Mouse (Mus musculus): Measurements from ENCODE around the gene Nanos3.

The Nanos3 gene

DNA sequence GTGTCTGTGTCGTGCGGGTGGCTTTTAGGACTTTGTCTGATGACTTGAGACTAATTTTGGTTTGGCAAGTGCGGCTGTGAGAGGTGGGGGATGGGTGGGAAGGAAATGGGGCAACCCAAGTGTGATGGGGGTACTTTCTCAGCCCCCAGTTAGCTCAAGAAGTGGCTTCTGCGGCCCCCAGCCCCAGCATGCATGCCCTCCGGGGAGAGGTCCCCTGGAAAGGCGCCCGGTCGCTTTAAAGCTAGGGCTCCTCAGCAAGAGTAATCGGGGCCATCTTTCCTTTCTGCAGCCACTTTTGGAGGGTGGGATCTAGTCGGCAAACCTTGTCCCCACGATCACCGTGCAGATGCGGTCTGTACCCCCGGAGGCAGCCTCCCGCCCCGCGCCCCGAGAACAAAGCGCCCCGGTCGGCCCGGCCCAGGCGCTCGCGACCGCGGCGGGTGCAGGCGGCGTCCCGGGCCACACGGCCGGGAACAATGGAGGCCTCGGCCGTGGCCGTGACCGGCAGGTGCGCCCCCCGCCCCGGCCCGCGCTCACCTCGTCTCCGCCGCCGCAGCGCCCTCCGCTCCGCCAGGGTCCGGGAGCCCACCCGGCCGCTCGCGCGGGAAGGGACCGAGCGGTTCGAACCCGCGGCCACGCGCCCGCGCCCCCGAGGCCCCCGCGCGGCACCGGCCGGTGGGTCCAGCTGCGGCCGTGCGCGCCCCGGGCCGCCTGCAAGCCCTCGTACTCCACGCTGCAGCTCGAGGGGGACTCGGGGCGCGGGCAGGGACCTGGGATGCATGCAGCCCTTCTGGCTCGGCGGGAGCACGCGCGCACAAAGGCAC is 1.5 kb downstream of the Nanos3 start:
- DNase-seq (ENCODE audit: low spot score in 2 of 2) = no peak

DNA sequence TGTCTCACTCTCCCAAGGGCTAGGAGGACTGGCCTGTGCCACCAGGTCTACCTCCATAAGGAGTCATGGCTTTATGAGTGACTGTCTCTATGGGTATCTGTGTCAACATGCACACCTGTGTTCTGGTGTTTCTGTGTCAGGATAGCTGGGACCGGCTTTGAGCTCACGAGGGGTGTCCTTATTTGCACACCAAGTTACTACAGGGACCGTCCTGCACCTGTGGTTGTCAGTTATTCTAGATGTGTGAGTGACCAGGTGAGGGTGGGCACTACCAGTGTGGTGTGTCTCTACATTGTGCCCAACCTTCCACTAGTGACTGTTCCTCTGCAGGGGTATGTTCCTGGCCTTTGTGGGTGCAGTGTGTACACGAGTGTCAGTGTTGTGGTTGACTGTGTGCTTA is 2.2 kb downstream of the Nanos3 start:
- DNase-seq (ENCODE audit: low spot score in 2 of 2) = no peak

GRCm38 (mm10) chr8:84180530-84181190 is 4.4 kb downstream of the Nanos3 start:
- DNase-seq (ENCODE audit: low spot score in 2 of 2) = peak in 1 of 2 experiments; percentile 52

- no peak for DNase-seq (ENCODE audit: low spot score in 2 of 2)
Observed at GRCm38 (mm10) chr8:84179946-84180345, 5.1 kb downstream of the Nanos3 start.

DNA sequence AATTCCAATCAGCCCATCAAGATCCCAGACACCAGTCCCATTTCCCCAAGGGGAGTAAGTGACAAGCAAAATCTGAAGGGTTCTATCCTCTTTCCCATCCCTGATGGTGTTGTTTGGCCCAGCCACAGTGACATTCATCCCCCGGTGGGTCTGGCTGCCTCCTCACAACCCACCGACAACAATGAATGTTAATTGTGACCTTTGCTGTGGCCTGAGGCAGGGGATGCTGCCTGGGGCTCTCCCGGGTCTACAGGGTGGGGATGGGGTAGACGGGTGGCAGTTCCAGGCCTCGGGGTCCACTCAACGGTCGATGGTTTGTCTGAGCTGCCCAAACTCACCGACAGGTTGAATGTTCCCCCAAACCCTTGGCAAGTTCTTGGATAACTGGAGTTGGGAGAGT is 6.4 kb downstream of the Nanos3 start:
- no peak for DNase-seq (ENCODE audit: low spot score in 2 of 2)

GRCm38 (mm10) chr8:84177405-84177804 is 7.6 kb downstream of the Nanos3 start:
- no peak for DNase-seq (ENCODE audit: low spot score in 2 of 2)

GRCm38 (mm10) chr8:84176560-84176959 is 8.5 kb downstream of the Nanos3 start:
- DNase-seq (ENCODE audit: low spot score in 2 of 2) = no peak

DNA sequence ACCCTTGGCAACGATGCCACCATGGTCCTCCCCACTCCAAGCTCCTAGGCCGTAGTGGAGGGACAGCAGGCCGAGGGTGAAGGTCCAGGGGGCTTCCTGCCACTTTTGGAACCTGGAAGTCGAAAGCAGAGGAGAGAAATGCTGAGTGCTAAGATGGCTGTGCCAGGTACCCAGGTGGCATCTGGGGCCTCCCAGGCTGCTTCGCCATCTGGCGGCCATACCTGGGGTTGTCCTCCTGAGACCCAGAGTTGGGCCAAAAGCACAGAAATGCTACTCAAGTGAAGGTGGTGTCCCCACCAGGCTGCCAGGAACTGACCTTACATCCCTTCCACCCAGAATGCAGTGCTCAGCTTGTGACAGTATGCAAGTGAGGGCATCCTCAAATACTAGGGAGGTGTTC is 11.2 kb downstream of the Nanos3 start:
- no peak for DNase-seq (ENCODE audit: low spot score in 2 of 2)

GRCm38 (mm10) chr8:84170096-84170495 is 14.9 kb downstream of the Nanos3 start:
- DNase-seq (ENCODE audit: low spot score in 2 of 2) = no peak

DNA sequence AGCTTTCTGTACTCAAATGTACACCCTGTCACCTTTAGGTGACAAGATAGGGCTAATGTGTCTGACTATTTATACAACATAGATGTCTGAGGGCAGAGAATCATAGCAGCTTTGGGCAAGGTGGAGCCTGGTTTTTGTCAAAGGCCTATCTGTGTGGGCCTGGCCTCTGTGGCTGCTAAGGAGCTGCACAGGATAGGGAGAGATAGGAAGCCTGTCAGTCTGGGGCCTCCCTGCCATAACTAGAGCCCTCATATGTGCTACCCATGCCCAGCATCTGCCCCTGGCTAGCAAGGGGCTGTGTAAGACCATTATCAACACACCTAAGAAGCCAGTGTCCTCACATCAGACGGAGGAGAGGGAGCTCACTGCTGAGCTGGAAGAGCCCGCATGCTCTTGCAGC is 17.3 kb downstream of the Nanos3 start:
- no peak for DNase-seq (ENCODE audit: low spot score in 2 of 2)

GRCm38 (mm10) chr8:84157620-84158019 is 27.4 kb downstream of the Nanos3 start:
- DNase-seq (ENCODE audit: low spot score in 2 of 2) = no peak

DNA sequence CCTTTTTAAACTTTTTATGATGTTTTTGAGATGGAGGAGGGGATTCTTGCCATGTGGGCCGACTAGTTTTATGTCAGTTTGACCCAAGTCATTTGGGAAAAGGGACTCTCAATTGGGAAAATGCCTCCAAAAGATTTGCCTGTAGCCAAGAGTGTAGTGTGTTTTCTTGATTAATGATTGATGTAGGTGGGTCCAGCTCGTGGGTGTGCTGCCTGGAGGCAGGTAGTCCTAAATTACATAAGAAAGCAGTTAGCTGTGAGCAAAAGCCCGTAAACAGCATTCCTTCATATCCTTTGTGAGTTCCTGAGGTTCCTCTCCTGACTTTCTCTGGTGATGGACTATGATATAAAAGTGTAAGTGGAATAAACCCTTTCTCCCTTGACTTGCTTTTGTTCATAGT is 35.8 kb downstream of the Nanos3 start:
- DNase-seq (ENCODE audit: low spot score in 2 of 2) = no peak

GRCm38 (mm10) chr8:84148531-84148850 is 36.5 kb downstream of the Nanos3 start:
- no peak for DNase-seq (ENCODE audit: low spot score in 2 of 2)

GRCm38 (mm10) chr8:84147769-84148530 is 37.1 kb downstream of the Nanos3 start, which contains the start of the genes Cc2d1a and 4930432K21Rik:
TSS of gene Cc2d1a (minus strand) at chr8:84147936.
TSS of gene 4930432K21Rik (plus strand) at chr8:84148025.
- DNase-seq (ENCODE audit: low spot score in 2 of 2) = peak; percentile 89 to 90

DNA sequence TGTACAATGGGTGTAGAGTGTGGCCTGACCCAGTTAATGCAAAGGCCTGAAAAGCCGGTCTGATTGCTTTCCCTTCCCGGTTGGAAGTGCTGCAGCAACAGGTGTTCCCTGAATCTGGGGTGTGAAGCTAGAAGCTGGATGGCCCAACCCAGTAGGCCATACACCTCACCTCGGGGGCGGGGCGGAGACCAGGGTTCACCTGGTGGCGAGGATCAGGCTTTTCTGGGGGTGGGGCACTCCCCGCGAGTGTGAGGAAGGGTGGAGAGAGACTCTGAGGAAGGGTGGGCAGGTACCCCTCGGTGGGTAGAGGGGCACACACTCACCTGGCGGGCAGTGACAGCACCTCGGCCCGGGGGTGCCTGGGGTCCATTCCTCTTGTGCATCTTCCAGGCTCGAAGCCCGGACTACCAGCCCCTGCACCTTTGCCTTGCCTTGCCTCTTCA is 37.7 kb downstream of the Nanos3 start:
- DNase-seq (ENCODE audit: low spot score in 2 of 2) = no peak

- DNase-seq (ENCODE audit: low spot score in 2 of 2) = no peak
Observed at GRCm38 (mm10) chr8:84144636-84145245, 40.3 kb downstream of the Nanos3 start.

DNA sequence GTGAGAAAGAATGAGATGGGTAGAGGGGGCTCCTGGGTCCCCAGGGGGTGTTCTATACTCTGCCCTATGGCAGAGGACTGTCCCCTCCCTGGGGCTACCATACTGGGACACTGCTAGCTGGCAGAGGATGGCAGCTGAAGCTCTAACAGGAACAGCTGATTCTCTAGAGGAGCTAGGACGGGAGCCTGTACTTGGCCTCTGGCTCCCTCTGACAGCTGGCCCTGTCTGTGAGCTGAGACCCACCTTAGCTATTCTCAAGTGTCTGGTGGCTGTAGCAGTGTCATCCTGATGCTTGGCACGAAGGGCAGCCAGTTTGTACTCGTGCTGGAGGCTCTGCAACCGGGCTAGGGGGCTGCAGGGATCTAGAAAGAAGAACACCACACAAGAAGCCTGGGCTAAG is 44.2 kb downstream of the Nanos3 start:
- DNase-seq (ENCODE audit: low spot score in 2 of 2) = no peak

DNA sequence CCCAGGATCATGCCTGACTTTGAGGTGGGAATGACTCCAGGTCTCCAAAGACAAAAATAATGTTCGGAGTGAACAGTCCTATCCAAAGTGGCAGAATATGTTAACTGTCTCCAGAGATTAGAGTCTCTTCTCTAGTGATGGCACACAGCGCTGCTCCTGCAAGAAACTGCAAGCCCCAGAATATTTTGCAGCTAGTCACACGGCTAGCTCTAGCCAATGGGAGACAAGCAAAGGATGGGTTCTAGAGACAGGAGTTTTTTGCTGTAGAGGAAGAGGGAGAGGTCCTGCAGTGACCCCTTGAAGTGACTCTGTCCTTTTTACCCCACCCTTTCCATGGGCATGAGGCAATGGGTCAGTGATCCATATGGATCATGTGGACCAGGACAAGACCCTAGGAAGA is 47.2 kb downstream of the Nanos3 start:
- no peak for DNase-seq (ENCODE audit: low spot score in 2 of 2)

DNA sequence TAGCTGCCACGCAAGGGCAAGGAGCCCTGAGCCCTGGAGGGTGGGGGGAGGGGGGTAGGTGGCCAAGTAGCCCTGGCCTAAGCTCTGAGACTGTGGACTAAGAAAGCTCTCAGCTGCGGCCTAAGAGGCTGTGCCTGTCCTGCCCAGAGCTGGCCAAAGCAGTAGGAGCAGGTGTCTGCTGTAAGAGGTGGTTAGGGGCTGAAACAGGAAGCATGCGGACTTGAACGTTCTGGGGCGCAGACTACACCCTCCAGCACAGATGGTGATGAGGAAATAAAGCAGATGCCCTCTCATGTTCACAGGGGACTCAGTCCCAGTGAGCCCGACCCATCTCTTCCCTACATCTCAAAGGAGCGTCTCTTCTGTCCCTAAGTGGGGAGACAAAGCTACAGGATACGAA is 52.8 kb downstream of the Nanos3 start:
- no peak for DNase-seq (ENCODE audit: low spot score in 2 of 2)

DNA sequence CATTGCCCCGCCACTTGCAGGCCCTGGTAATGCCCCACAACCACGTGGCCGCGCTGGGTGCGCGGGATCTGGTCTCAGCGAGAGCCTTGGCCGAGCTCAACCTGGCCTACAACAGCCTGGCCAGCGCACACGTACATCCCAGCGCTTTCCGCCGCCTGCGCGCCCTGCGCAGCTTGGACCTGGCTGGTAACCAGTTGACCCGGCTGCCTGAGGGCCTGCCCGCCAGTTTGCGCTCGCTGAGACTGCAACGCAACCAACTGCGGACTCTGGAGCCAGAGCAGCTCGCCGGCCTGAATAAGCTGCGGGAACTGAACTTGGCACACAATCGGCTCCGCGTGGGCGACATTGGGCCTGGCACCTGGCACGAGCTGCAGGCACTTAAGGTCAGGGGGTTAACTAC is 54.2 kb downstream of the Nanos3 start:
- DNase-seq (ENCODE audit: low spot score in 2 of 2) = no peak

- DNase-seq (ENCODE audit: low spot score in 2 of 2) = no peak
Observed at GRCm38 (mm10) chr8:84128277-84128676, 56.7 kb downstream of the Nanos3 start.

Data from urinary bladder, postnatal 4 days (tissue).